Mouse (Mus musculus): ENCODE results near the gene Adgrg2. TPM values are rescaled to one million over a fixed set of nuclear protein-coding genes. Genes with fewer than 3 reads are reported as not detected.

Adgrg2 gene
- polyA plus RNA-seq (2014; fragmentation: Nextera tagmentation; extraction: Ambion mirVana) = 1.2 and 1.8 TPM in 2 replicates

DNA sequence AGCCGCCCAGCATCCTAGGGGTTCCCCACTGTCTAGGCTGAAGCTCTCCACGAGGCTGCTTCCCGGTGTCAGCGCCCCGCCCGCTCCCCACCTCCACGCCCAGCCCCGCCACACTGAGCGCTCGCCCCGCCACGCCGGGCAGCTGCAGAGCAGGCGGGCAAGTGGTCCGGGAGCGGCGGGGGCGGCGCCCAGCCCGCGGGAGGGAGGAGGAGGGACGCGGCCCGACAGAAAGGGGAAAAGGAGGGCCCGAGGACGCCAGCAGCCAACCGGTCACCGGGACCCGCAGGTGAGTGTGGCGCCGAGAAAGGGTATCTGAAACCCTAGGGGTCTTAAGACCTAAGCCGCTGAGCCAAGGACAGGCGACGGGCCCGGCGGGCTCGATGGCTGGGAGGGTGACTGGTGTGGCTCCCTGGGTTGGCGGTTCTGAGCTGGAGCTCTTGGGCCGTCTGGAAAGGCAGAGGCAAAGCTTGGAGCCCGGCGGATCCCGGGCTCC, at the start of gene Adgrg2:
Adgrg2 (plus strand) TSS at position 227 of the 493 bp plus-strand sequence.
- H3K9ac ChIP-seq = peak within 1 kb of the TSS; percentile 38
- H3K27ac ChIP-seq (ENCODE audit: low read depth) = no peak within 1 kb of the TSS
- H3K9me3 ChIP-seq (ENCODE audit: low read depth, low read length) = no peaks in the 10 kb centered on the region
- ATAC-seq (ENCODE audit: insufficient read depth) = peak; percentile 82
- peak within 1 kb of the TSS; percentile 37 for H3K4me3 ChIP-seq (ENCODE audit: low read depth, low read length)
- DNase-seq = peak; percentile 21
- H3K4me1 ChIP-seq (ENCODE audit: insufficient read depth) = no peaks in the 10 kb centered on the region
- no peaks in the 10 kb centered on the region for H3K36me3 ChIP-seq (ENCODE audit: insufficient read depth)
- WGBS = 4% methylated on average over 26 of the region's 42 CpGs
- peaks cover 6% of the 10 kb centered on the region; the same call in 1 of the 2 replicates for H3K27me3 ChIP-seq (ENCODE audit: insufficient read depth, low read length)
- TF ChIP-seq CTCF (IDR thresholded peaks at IDR 0.05; ENCODE audit: low read depth) = no peak
- H3K4me2 ChIP-seq = peak within 1 kb of the TSS; percentile 72

DNA sequence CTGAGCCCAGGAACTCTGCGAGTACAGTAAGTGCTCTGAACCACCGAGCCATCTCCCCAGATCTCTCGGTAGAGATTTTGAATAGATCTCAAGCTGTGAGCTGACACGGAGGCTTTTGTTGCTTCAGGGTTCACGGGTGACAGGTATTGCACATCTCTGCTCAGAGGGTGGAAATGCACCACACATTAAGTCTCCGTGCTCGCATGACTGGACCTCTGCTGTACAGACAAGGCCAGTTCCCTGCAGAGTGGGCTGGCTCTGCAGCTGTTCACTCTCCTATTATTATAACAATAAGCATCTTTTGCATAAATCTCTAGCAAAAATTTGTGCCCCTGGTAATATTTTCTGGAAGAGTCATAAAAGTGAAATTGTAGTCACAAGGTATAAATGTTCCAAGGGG, 39.5 kb upstream of the Adgrg2 start:
- ATAC-seq (ENCODE audit: insufficient read depth) (no peak), DNase-seq (no peak)
- no peak overlapping the region for H3K27ac ChIP-seq (ENCODE audit: low read depth)
- no peak overlapping the region for H3K9ac ChIP-seq
- no peak overlapping the region for H3K4me3 ChIP-seq (ENCODE audit: low read depth, low read length)
- WGBS = 66% methylated on average over 7 of the region's 7 CpGs
- H3K9me3 ChIP-seq (ENCODE audit: low read depth, low read length) = no peaks in the 10 kb centered on the region
- no peaks in the 10 kb centered on the region for H3K27me3 ChIP-seq (ENCODE audit: insufficient read depth, low read length)
- H3K4me2 ChIP-seq = no peak overlapping the region
- H3K36me3 ChIP-seq (ENCODE audit: insufficient read depth) = no peaks in the 10 kb centered on the region
- no peaks in the 10 kb centered on the region for H3K4me1 ChIP-seq (ENCODE audit: insufficient read depth)
- TF ChIP-seq CTCF (IDR thresholded peaks at IDR 0.05; ENCODE audit: low read depth) = no peak

DNA sequence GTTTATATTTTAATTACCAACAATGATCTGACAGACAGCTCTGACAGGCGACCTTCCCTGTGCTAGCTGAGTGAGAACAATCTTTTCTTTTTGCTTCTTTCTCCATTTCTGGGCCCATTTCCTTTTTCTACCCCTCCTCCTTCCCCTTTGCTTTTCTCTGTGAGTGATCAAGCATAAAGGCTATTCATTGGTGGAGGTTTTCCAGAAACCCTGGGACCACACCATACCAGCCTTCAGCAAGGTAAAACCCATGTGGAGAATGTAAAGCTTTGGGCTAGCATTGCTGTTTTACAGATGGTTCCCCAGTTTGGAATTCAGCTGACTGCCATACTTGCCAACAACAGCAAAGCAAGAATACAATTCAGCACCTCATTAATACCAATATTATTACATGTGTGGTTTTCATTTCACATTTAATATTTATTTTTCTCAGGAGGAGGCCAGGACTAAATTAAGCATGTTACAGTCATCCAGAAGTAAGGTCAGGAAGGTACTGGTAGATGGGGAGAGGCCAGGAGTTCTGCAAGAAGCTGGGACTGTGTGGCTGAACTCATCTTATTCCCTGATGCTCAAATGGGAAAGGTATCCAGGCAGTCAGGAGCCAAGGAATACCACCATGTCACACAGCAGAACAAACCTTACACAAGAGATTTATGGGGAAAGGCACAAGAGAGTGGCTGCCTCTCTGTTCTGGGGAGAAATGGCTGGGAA, 38.4 kb upstream of the Adgrg2 start:
- Histone ChIP-seq H3K4me2 (no peak overlapping the region), H3K36me3 (ENCODE audit: insufficient read depth) (no peaks in the 10 kb centered on the region), H3K4me3 (ENCODE audit: low read depth, low read length) (no peak overlapping the region), H3K9me3 (ENCODE audit: low read depth, low read length) (no peaks in the 10 kb centered on the region), H3K27me3 (ENCODE audit: insufficient read depth, low read length) (no peaks in the 10 kb centered on the region), H3K9ac (no peak overlapping the region), H3K4me1 (ENCODE audit: insufficient read depth) (no peaks in the 10 kb centered on the region), H3K27ac (ENCODE audit: low read depth) (no peak overlapping the region)
- no peak for TF ChIP-seq CTCF (IDR thresholded peaks at IDR 0.05; ENCODE audit: low read depth)
- ATAC-seq (ENCODE audit: insufficient read depth) = no peak
- 22% methylated on average over 1 of the region's 1 CpGs for WGBS
- DNase-seq = no peak

DNA sequence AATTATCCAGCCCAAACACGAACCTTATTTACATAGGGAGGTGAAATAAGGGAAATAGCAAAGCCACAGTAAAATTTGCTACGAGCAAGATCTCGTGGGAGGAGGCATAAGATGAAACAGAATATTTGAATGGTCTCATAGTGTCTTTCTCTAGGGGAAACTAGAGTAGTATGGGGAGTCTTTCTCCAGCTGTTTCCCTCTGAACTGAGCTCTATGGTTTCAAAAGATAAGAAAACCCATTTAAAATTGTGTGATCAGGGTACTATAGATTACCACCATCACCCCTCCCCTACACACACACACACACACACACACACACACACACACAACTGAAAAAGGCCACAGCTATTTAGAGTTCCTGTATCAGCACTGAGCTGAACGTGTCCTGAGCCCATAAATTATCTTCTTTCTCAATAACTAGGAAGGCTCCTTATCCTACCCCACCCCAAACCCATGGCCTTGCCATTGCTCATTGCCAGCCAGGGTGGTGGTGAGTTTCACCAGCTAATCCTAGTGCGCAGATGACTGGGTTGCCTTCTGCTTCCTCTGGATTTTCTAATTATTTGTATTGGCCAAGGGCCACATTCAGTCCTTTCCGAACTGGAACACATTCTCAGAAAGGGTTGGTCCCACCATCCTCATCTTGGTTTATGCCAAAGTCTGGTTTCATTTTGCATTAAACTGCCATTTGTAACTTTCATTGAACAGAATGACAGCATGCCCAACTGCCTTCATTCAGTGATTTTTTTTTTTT, 5.6 kb upstream of the Adgrg2 start:
- no peaks in the 10 kb centered on the region for H3K9me3 ChIP-seq (ENCODE audit: low read depth, low read length)
- DNase-seq (no peak), ATAC-seq (ENCODE audit: insufficient read depth) (no peak)
- H3K27ac ChIP-seq (ENCODE audit: low read depth) = no peak overlapping the region
- H3K27me3 ChIP-seq (ENCODE audit: insufficient read depth, low read length) = no peaks in the 10 kb centered on the region
- no peak overlapping the region for H3K4me3 ChIP-seq (ENCODE audit: low read depth, low read length)
- H3K4me1 ChIP-seq (ENCODE audit: insufficient read depth) = no peaks in the 10 kb centered on the region
- 82% methylated on average over 6 of the region's 6 CpGs for WGBS
- no peak overlapping the region for H3K9ac ChIP-seq
- H3K4me2 ChIP-seq = no peak overlapping the region
- TF ChIP-seq CTCF (IDR thresholded peaks at IDR 0.05; ENCODE audit: low read depth) = no peak
- H3K36me3 ChIP-seq (ENCODE audit: insufficient read depth) = no peaks in the 10 kb centered on the region

DNA sequence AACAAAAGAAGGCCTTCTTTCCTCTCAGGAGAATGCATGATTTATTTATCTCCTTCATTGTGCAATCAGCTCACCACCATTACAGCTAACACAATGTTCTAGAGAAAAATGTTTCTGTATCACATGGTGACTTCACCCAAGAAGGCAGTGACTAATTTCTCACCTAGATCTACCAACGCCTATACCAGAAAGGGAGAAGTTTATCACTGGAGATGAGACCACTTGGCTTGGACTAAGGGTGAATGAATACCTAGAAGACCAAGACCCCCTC, 5.1 kb upstream of the Adgrg2 start:
- Histone ChIP-seq H3K9ac (no peak overlapping the region), H3K9me3 (ENCODE audit: low read depth, low read length) (no peaks in the 10 kb centered on the region), H3K4me3 (ENCODE audit: low read depth, low read length) (no peak overlapping the region), H3K27ac (ENCODE audit: low read depth) (no peak overlapping the region), H3K4me1 (ENCODE audit: insufficient read depth) (no peaks in the 10 kb centered on the region), H3K36me3 (ENCODE audit: insufficient read depth) (no peaks in the 10 kb centered on the region), H3K4me2 (no peak overlapping the region), H3K27me3 (ENCODE audit: insufficient read depth, low read length) (no peaks in the 10 kb centered on the region)
- ATAC-seq (ENCODE audit: insufficient read depth) (no peak), DNase-seq (no peak)
- WGBS = 78% methylated on average over 1 of the region's 1 CpGs
- no peak for TF ChIP-seq CTCF (IDR thresholded peaks at IDR 0.05; ENCODE audit: low read depth)

DNA sequence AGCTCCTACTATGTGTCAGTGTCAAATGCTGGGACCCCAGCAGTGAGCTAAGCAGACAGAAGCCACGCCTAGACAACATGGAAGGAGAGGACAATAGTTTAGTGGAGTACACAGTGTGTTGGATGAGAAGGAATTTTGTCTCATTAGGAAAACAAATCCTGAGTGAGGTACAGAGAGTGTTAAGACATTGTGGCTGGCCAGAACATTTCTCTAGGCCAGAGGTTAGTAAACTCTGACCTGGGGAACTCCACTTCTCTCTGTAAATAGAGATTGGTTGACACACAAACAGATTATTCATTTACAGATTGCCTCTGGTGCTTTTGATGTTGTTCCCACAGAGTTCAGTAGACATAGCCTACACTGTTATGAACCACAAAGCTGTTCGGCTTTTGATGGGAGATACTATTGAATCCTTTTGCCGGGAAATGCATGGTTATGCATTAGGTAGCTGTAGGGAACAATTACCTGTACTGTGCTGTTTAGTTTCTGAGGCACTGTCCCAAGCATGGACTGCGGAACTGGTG, 22.5 kb downstream of the Adgrg2 start:
- no peak overlapping the region for H3K27ac ChIP-seq (ENCODE audit: low read depth)
- H3K4me3 ChIP-seq (ENCODE audit: low read depth, low read length) = no peak overlapping the region
- no peaks in the 10 kb centered on the region for H3K9me3 ChIP-seq (ENCODE audit: low read depth, low read length)
- H3K9ac ChIP-seq = no peak overlapping the region
- no peak for TF ChIP-seq CTCF (IDR thresholded peaks at IDR 0.05; ENCODE audit: low read depth)
- no peaks in the 10 kb centered on the region for H3K36me3 ChIP-seq (ENCODE audit: insufficient read depth)
- H3K27me3 ChIP-seq (ENCODE audit: insufficient read depth, low read length) = no peaks in the 10 kb centered on the region
- WGBS = 77% methylated on average over 4 of the region's 4 CpGs
- DNase-seq = no peak
- ATAC-seq (ENCODE audit: insufficient read depth) = no peak
- no peak overlapping the region for H3K4me2 ChIP-seq
- H3K4me1 ChIP-seq (ENCODE audit: insufficient read depth) = no peaks in the 10 kb centered on the region

DNA sequence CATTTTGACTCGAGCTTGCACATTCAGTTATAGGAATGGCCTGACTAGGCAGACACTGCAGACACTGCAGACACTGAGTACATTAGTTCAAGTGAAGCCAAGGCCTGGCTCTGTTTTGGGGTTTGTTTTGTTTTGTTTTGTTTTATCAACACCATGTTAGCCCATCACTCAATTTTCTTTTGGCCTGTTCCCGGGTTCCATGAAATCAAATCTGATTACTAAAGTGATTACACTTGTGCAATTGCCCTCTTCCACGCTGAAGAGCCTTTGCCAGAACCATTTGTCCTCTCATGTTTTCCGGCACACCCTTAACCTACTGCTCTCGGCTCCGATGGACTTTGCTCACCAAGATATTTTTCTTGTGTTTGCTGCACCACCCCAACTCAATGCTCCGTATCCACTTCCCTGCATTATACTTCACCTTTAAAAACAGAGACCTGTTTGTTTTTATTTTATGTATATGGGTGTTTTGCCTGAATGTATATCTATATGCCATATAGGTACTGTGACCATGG, 23.4 kb downstream of the Adgrg2 start:
- H3K27ac ChIP-seq (ENCODE audit: low read depth) = no peak overlapping the region
- ATAC-seq (ENCODE audit: insufficient read depth) = no peak
- TF ChIP-seq CTCF (IDR thresholded peaks at IDR 0.05; ENCODE audit: low read depth) = no peak
- no peak overlapping the region for H3K9ac ChIP-seq
- no peaks in the 10 kb centered on the region for H3K27me3 ChIP-seq (ENCODE audit: insufficient read depth, low read length)
- no peaks in the 10 kb centered on the region for H3K9me3 ChIP-seq (ENCODE audit: low read depth, low read length)
- H3K36me3 ChIP-seq (ENCODE audit: insufficient read depth) = no peaks in the 10 kb centered on the region
- DNase-seq = no peak
- H3K4me2 ChIP-seq = no peak overlapping the region
- WGBS = 74% methylated on average over 7 of the region's 7 CpGs
- no peak overlapping the region for H3K4me3 ChIP-seq (ENCODE audit: low read depth, low read length)
- H3K4me1 ChIP-seq (ENCODE audit: insufficient read depth) = no peaks in the 10 kb centered on the region

Data from lung, embryonic 14.5 days (tissue).